Mouse (Mus musculus): ENCODE measurements at regions not wholly inside any gene's neighbourhood (a gene's known extent, or its start where the extent isn't known, plus 50 kb on each side); places are given as distances from the start of the nearest gene placed in this dataset.

- H3K27ac ChIP-seq (ENCODE audit: insufficient read depth, low read length): no peak overlapping the region
- no peaks in the 10 kb centered on the region for H3K4me1 ChIP-seq (ENCODE audit: control insufficient read depth, insufficient read depth, insufficient read length)
- no peak overlapping the region for H3K4me3 ChIP-seq (ENCODE audit: extremely low read depth, insufficient read depth, insufficient read length)
- WGBS: 70% methylated on average over 4 of the region's 4 CpGs
- no peaks in the 10 kb centered on the region for H3K36me3 ChIP-seq (ENCODE audit: control insufficient read depth, insufficient read depth, low read length)
- no peak for TF ChIP-seq POLR2A (IDR thresholded peaks at IDR 0.05; ENCODE audit: low read depth, low read length)
- TF ChIP-seq CTCF (IDR thresholded peaks at IDR 0.05; ENCODE audit: extremely low read depth, insufficient read depth, insufficient read length, insufficient replicate concordance): no peak
- no peak for DNase-seq (ENCODE audit: low read depth in 1 of 2, low spot score in 2 of 2)
- no peaks in the 10 kb centered on the region for H3K27me3 ChIP-seq (ENCODE audit: control insufficient read depth, insufficient read depth, low read length)
Measured at GRCm38 (mm10) chr16:15220961-15221547, 96.2 kb upstream of the Gm21897 start.

- Histone ChIP-seq H3K4me1 (ENCODE audit: control insufficient read depth, insufficient read depth, insufficient read length) (no peaks in the 10 kb centered on the region), H3K27me3 (ENCODE audit: control insufficient read depth, insufficient read depth, low read length) (no peaks in the 10 kb centered on the region), H3K4me3 (ENCODE audit: extremely low read depth, insufficient read depth, insufficient read length) (no peak overlapping the region), H3K36me3 (ENCODE audit: control insufficient read depth, insufficient read depth, low read length) (no peaks in the 10 kb centered on the region), H3K27ac (ENCODE audit: insufficient read depth, low read length) (no peak overlapping the region)
- no peak for TF ChIP-seq CTCF (IDR thresholded peaks at IDR 0.05; ENCODE audit: extremely low read depth, insufficient read depth, insufficient read length, insufficient replicate concordance)
- no peak for TF ChIP-seq POLR2A (IDR thresholded peaks at IDR 0.05; ENCODE audit: low read depth, low read length)
- no peak for DNase-seq (ENCODE audit: low read depth in 1 of 2, low spot score in 2 of 2)
Measured at GRCm38 (mm10) chr16:15237836-15238235, 79.4 kb upstream of the Gm21897 start.

- no peak for TF ChIP-seq CTCF (IDR thresholded peaks at IDR 0.05; ENCODE audit: extremely low read depth, insufficient read depth, insufficient read length, insufficient replicate concordance)
- TF ChIP-seq POLR2A (IDR thresholded peaks at IDR 0.05; ENCODE audit: low read depth, low read length): no peak
- no peak for DNase-seq (ENCODE audit: low read depth in 1 of 2, low spot score in 2 of 2)
- Histone ChIP-seq H3K4me1 (ENCODE audit: control insufficient read depth, insufficient read depth, insufficient read length) (no peaks in the 10 kb centered on the region), H3K4me3 (ENCODE audit: extremely low read depth, insufficient read depth, insufficient read length) (no peak overlapping the region), H3K27ac (ENCODE audit: insufficient read depth, low read length) (no peak overlapping the region), H3K36me3 (ENCODE audit: control insufficient read depth, insufficient read depth, low read length) (no peaks in the 10 kb centered on the region), H3K27me3 (ENCODE audit: control insufficient read depth, insufficient read depth, low read length) (no peaks in the 10 kb centered on the region)
Measured at GRCm38 (mm10) chr16:15238449-15238848, 78.8 kb upstream of the Gm21897 start.

GRCm38 (mm10) chr16:15250186-15250585 is 67.1 kb upstream of the Gm21897 start:
- Histone ChIP-seq H3K4me3 (ENCODE audit: extremely low read depth, insufficient read depth, insufficient read length) (no peak overlapping the region), H3K36me3 (ENCODE audit: control insufficient read depth, insufficient read depth, low read length) (no peaks in the 10 kb centered on the region), H3K4me1 (ENCODE audit: control insufficient read depth, insufficient read depth, insufficient read length) (no peaks in the 10 kb centered on the region), H3K27ac (ENCODE audit: insufficient read depth, low read length) (no peak overlapping the region), H3K27me3 (ENCODE audit: control insufficient read depth, insufficient read depth, low read length) (no peaks in the 10 kb centered on the region)
- TF ChIP-seq CTCF (IDR thresholded peaks at IDR 0.05; ENCODE audit: extremely low read depth, insufficient read depth, insufficient read length, insufficient replicate concordance): no peak
- TF ChIP-seq POLR2A (IDR thresholded peaks at IDR 0.05; ENCODE audit: low read depth, low read length): no peak
- no peak for DNase-seq (ENCODE audit: low read depth in 1 of 2, low spot score in 2 of 2)

GRCm38 (mm10) chr16:15251686-15252085 is 65.6 kb upstream of the Gm21897 start:
- TF ChIP-seq POLR2A (IDR thresholded peaks at IDR 0.05; ENCODE audit: low read depth, low read length) (no peak), CTCF (IDR thresholded peaks at IDR 0.05; ENCODE audit: extremely low read depth, insufficient read depth, insufficient read length, insufficient replicate concordance) (no peak)
- no peaks in the 10 kb centered on the region for H3K27me3 ChIP-seq (ENCODE audit: control insufficient read depth, insufficient read depth, low read length)
- no peaks in the 10 kb centered on the region for H3K4me1 ChIP-seq (ENCODE audit: control insufficient read depth, insufficient read depth, insufficient read length)
- WGBS: 77% methylated on average over 2 of the region's 2 CpGs
- H3K4me3 ChIP-seq (ENCODE audit: extremely low read depth, insufficient read depth, insufficient read length): no peak overlapping the region
- no peak for DNase-seq (ENCODE audit: low read depth in 1 of 2, low spot score in 2 of 2)
- no peaks in the 10 kb centered on the region for H3K36me3 ChIP-seq (ENCODE audit: control insufficient read depth, insufficient read depth, low read length)
- H3K27ac ChIP-seq (ENCODE audit: insufficient read depth, low read length): no peak overlapping the region

GRCm38 (mm10) chr16:15252666-15253347 is 64.5 kb upstream of the Gm21897 start:
- H3K27me3 ChIP-seq (ENCODE audit: control insufficient read depth, insufficient read depth, low read length): no peaks in the 10 kb centered on the region
- no peaks in the 10 kb centered on the region for H3K36me3 ChIP-seq (ENCODE audit: control insufficient read depth, insufficient read depth, low read length)
- 89% methylated on average over 6 of the region's 6 CpGs for WGBS
- no peak for DNase-seq (ENCODE audit: low read depth in 1 of 2, low spot score in 2 of 2)
- H3K27ac ChIP-seq (ENCODE audit: insufficient read depth, low read length): no peak overlapping the region
- H3K4me1 ChIP-seq (ENCODE audit: control insufficient read depth, insufficient read depth, insufficient read length): no peaks in the 10 kb centered on the region
- no peak for TF ChIP-seq POLR2A (IDR thresholded peaks at IDR 0.05; ENCODE audit: low read depth, low read length)
- no peak for TF ChIP-seq CTCF (IDR thresholded peaks at IDR 0.05; ENCODE audit: extremely low read depth, insufficient read depth, insufficient read length, insufficient replicate concordance)
- no peak overlapping the region; the same call in 1 of the 2 replicates for H3K4me3 ChIP-seq (ENCODE audit: extremely low read depth, insufficient read depth, insufficient read length)

GRCm38 (mm10) chr16:15253348-15253693 is 63.9 kb upstream of the Gm21897 start:
- no peak for TF ChIP-seq CTCF (IDR thresholded peaks at IDR 0.05; ENCODE audit: extremely low read depth, insufficient read depth, insufficient read length, insufficient replicate concordance)
- TF ChIP-seq POLR2A (IDR thresholded peaks at IDR 0.05; ENCODE audit: low read depth, low read length): no peak
- no peaks in the 10 kb centered on the region for H3K4me1 ChIP-seq (ENCODE audit: control insufficient read depth, insufficient read depth, insufficient read length)
- H3K4me3 ChIP-seq (ENCODE audit: extremely low read depth, insufficient read depth, insufficient read length): no peak overlapping the region
- no peak for DNase-seq (ENCODE audit: low read depth in 1 of 2, low spot score in 2 of 2)
- H3K27ac ChIP-seq (ENCODE audit: insufficient read depth, low read length): no peak overlapping the region
- no peaks in the 10 kb centered on the region for H3K36me3 ChIP-seq (ENCODE audit: control insufficient read depth, insufficient read depth, low read length)
- H3K27me3 ChIP-seq (ENCODE audit: control insufficient read depth, insufficient read depth, low read length): no peaks in the 10 kb centered on the region
- WGBS: 58% methylated on average over 3 of the region's 3 CpGs

Measured in spleen, adult 2 months (tissue).